Comparison of ENCODE assay signal across 13 mouse cellular contexts in the genomic region with DNA sequence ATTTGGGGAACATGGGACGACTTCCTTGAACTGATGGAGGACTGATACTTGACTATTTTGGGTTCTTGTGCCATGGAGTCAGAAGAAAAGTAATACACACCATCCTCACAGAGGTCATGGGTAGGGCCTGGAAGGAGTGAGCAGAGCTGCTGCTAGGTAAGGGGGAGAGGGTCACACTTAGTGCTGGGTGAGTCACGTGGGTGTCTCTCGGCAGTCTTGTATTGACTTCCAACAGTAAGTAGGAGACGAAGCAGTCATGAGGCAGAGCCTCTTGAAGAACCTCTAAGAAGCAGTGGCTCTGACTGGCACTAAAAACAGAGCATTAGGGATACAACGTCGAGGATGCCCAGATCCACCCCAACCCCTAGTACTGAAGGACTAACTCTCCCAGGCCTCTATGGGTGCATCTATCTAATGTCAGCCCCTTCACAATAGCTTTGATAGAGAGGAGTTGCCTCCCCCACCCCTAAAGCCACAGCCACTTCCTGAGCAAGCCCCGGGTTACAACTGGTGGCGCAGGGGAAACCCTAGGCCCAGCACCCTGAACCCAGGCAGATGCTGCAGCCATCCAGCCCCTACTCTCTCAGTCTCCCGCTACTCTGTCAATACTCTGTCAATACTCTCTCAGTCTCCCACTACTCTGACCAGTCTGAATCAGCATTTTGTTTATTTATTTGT.
DNase-seq lines count a peak whose midpoint lies in the region.
"Had no signal": no experiment of that assay in that cellular context is flagged by ENCODE, and none has a peak within 500 bp of the region (broad histone marks: within the 10 kb centered on the region; RNA-seq: fewer than 3 reads in every experiment).

No protein-coding gene starts in this region.

- peak; percentile 0 for DNase-seq in adrenal gland, postnatal 10 days
- DNase-seq in adrenal gland, adult 2 months, result no peak
- peak; percentile 75 for DNase-seq in CD4-positive, CD25-positive, alpha-beta regulatory T cell, adult 2 months (ENCODE audit: low read depth, low spot score)
- peak; percentile 71 for DNase-seq in induced T-regulatory cell, adult 2 months (ENCODE audit: low read depth)
- DNase-seq in thymus, postnatal 0 days (ENCODE audit: low spot score), result peak; percentile 62
- DNase-seq in liver, result no peak
- no peak for DNase-seq in neural tube, embryonic 10.5 days (ENCODE audit: extremely low spot score, low spot score)
- no peak for DNase-seq in ovary, postnatal 10 days (ENCODE audit: low spot score)
- DNase-seq: cerebellum, adult 11 months; cerebellum, postnatal 14 days; layer of hippocampus, postnatal 36 days; liver, postnatal 0 days; lung, postnatal 14 days had no signal

Comparison
In these comparisons a context has a peak if more than half of its experiments do, and no peak if none do; other contexts are left out.
1. DNase-seq: peak in adrenal gland, postnatal 10 days (single experiment), CD4-positive, CD25-positive, alpha-beta regulatory T cell, adult 2 months (single experiment), induced T-regulatory cell, adult 2 months (single experiment) and thymus, postnatal 0 days (single experiment); none in adrenal gland, adult 2 months (single experiment), liver (single experiment), neural tube, embryonic 10.5 days (single experiment) and ovary, postnatal 10 days (single experiment).